Mouse (Mus musculus) large intestine, adult 2 months (tissue): ENCODE measurements around the gene Gli3. TPM values are rescaled to one million over a fixed set of nuclear protein-coding genes. Genes with fewer than 3 reads are reported as not detected.

ENCODE experiments used
- DNase-seq: peaks from one replicate; pipeline ENCODE4 v3.0.0-alpha.2; 2012; ENCODE audit warnings: low read depth, low spot score
- WGBS: fragments of 180-500 bp; shearing (Covaris S2); methylation state at CpG from one replicate; pipeline ENCODE4 v1.1.7; 2018; 5-methylcytosine and 5-hydroxymethylcytosine counted together
- polyA plus RNA-seq: library from polyadenylated mRNA; depleted of rRNA; stranded (reverse); fragments of >200 nt; gene quantifications from 2 replicates; pipeline ENCODE4 v1.2.3, GENCODE M21; 2012

Gli3 gene
- polyA plus RNA-seq, 1 experiment: 0.78 TPM

GRCm38 (mm10) chr13:15617423-15617822 lies 154.4 kb downstream of the Gli3 start:
- WGBS: 66% methylated on average over 3 of the region's 3 CpGs
- no peak for DNase-seq

GRCm38 (mm10) chr13:15618051-15618692 lies 155.1 kb downstream of the Gli3 start:
- no peak for DNase-seq
- WGBS: 65% methylated on average over 5 of the region's 5 CpGs

GRCm38 (mm10) chr13:15621009-15621408 lies 158.0 kb downstream of the Gli3 start:
- no peak for DNase-seq
- WGBS: 80% methylated on average over 7 of the region's 7 CpGs

GRCm38 (mm10) chr13:15624490-15625353 lies 161.7 kb downstream of the Gli3 start:
- WGBS: 41% methylated on average over 8 of the region's 8 CpGs
- DNase-seq: no peak

GRCm38 (mm10) chr13:15641548-15641947 lies 178.5 kb downstream of the Gli3 start:
- WGBS: 94% methylated on average over 1 of the region's 1 CpGs

GRCm38 (mm10) chr13:15660502-15660901 lies 197.5 kb downstream of the Gli3 start:
- no peak for DNase-seq
- 51% methylated on average over 5 of the region's 5 CpGs for WGBS

More at GRCm38 (mm10) chr13:15641548-15641947, 178.5 kb downstream of the Gli3 start:
- no peak for DNase-seq

GRCm38 (mm10) chr13:15662375-15662774 lies 199.3 kb downstream of the Gli3 start:
- 81% methylated on average over 10 of the region's 10 CpGs for WGBS
- DNase-seq: no peak

- no peak for DNase-seq
- WGBS: 55% methylated on average over 7 of the region's 7 CpGs
These were observed 201.7 kb downstream of the Gli3 start for GRCm38 (mm10) chr13:15664580-15665201.

- DNase-seq: no peak
- 91% methylated on average over 8 of the region's 8 CpGs for WGBS
These were observed 202.5 kb downstream of the Gli3 start for GRCm38 (mm10) chr13:15665514-15665913.

GRCm38 (mm10) chr13:15670144-15670961 lies 207.3 kb downstream of the Gli3 start:
- no peak for DNase-seq
- WGBS: 41% methylated on average over 9 of the region's 9 CpGs

- WGBS: 37% methylated on average over 4 of the region's 4 CpGs
These were observed 207.9 kb downstream of the Gli3 start for GRCm38 (mm10) chr13:15670962-15671313.

GRCm38 (mm10) chr13:15675480-15675879 lies 212.4 kb downstream of the Gli3 start:
- DNase-seq: no peak

More at GRCm38 (mm10) chr13:15670962-15671313, 207.9 kb downstream of the Gli3 start:
- no peak for DNase-seq

GRCm38 (mm10) chr13:15677106-15677760 lies 214.2 kb downstream of the Gli3 start:
- WGBS: 71% methylated on average over 4 of the region's 4 CpGs
- no peak for DNase-seq

GRCm38 (mm10) chr13:15681530-15681929 lies 218.5 kb downstream of the Gli3 start:
- no peak for DNase-seq
- 55% methylated on average over 1 of the region's 1 CpGs for WGBS

GRCm38 (mm10) chr13:15683006-15683405 lies 220.0 kb downstream of the Gli3 start:
- DNase-seq: no peak
- 33% methylated on average over 1 of the region's 1 CpGs for WGBS

- DNase-seq: no peak
- 77% methylated on average over 6 of the region's 6 CpGs for WGBS
These were observed 225.2 kb downstream of the Gli3 start for GRCm38 (mm10) chr13:15688074-15688825.

- 45% methylated on average over 5 of the region's 5 CpGs for WGBS
- DNase-seq: no peak
These were observed 225.9 kb downstream of the Gli3 start for GRCm38 (mm10) chr13:15688826-15689501.
